Mouse (Mus musculus): ENCODE data around the gene Krt82.
"Not testable (repeated sequence)": the region's sequence is repeated elsewhere in the genome, so short reads cannot be mapped to it uniquely, and the experiment has no call there.

Gene Krt82

DNA sequence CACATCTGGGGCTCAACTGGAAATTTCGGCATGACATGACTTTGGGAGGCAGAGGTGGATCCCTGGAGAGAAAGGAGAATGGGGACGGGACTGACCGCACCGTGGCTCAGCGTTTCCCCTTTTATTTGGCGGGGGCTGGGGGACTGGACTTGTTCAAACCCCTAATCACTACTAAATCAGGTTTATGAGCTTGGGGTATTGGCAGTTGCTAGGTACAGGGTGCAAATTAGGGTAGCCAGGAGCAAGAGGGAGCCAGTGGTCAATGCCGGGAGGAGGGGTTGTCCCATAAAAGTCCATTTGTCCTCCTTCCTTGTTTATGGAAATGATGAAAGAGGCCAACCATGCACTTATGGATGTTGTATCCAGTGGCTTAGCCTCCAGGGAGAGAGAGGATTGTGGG is at the start of gene Krt82:
Krt82 (minus strand) TSS at position 101 of the 400 bp plus-strand sequence.
- DNase-seq, result no peak

DNA sequence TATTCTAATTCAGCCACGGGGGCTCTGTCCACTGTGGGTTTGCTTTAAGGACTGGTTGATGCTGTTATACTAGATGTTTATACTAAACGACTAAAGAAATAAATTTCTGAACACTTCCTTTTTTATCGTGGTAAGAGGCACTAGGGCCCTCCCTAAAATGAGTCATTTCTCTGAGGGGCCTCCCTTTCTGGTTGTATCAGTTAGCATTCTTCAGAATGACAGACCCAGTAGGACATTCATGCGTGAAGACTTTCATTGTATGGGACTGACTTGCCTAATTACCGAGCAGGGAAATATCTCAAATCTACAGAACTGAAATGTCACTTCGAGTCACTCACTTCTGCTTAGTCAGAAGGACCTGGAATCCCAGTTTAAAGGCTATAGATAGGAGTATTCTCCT is 48.7 kb upstream of the Krt82 start:
- no peak for DNase-seq

GRCm38 (mm10) chr15:101588216-101588615 is 37.7 kb upstream of the Krt82 start:
- DNase-seq, result peak in 1 of 2 experiments; percentile 16

DNA sequence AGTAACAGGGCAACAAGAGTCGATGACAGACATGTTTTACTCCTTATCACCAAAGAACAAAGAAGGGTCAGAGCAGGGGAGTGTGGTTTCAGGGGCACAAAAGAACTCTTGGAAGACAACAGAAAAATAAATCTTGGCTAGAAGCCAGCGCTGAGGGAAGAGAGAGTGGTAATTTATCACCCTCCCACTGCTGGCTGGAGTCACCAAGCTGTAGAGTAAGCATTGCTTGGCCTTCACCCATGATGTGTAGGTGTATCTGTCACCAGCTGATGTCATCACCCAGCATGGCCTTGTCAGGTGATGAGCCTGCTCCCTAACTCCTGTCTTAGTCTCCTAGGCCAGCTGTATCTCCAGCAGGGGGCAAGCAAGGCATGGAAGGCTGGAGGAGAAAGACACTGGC is 34.0 kb upstream of the Krt82 start:
- DNase-seq, result no peak

- no peak for DNase-seq
Observed at GRCm38 (mm10) chr15:101583211-101583965, 32.9 kb upstream of the Krt82 start.

- no peak for DNase-seq
Observed at GRCm38 (mm10) chr15:101581701-101582100, 31.2 kb upstream of the Krt82 start.

DNA sequence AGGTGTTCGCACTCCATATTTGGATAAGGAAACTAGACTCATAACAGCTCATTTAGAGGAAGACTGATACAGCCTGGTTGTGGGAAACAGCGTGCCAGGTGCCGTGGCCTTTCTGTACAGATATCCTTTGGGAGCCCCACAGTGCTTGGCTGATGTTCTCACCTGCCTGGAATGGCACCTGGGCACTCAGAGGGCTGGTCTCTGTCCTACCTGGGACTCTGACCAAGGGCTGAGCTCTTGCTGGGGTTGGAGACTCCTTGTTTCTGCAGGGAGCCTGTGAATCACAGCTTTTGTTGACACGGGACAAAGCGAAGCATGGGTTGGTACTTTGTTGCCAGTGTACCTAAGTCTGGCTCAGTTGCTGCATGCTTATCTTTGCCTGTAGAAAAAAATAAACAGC is 25.0 kb upstream of the Krt82 start:
- DNase-seq, result no peak

DNA sequence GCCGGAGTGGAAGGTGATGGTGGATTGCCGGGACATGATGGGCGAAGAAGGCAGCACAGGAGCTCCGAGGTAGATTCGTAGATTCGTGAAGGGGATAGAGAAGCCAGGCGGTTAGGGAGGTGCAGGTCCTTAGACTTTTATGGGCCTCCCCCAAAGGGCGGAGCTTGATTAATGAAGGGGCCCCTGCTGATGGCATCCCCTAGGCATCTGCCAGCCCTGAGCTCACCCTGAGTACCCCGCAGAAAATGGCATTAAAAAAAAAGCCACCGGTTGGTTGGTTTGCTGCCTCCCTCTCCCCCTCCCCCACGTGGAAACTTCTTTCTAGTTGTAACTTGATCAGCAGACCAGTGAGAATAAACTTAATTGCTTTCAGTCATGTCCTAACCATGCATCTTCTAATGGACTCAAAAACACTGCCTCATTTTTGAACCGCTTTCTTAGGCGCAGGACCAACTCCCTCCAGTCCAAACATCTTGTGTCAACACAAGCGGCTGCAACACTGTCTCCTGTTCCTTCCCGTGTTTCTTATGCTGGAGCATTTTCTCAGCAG is 23.4 kb upstream of the Krt82 start, which contains the start of gene Krt75:
Krt75 (minus strand) TSS at position 109 of the 550 bp plus-strand sequence.
- no peak for DNase-seq

DNA sequence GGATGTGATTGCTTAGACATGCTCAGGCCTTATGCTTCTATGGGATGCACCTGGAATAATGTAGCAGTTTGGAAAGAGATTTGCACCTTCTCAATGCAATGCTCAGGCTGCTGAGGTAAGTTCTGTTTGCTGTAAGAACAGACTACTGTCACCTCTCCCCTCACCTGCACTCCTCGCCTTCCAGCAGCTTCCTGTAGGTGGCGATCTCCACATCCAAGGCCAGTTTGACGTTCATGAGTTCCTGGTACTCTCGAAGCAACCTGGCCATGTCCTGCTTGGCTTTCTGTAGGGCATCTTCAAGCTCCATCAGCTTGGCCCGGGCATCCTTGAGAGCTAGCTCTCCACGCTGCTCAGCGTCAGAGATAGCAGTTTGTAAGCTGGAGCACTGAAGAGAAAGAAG is 17.3 kb upstream of the Krt82 start:
- DNase-seq, result peak; percentile 23

- no peak for DNase-seq
Observed at GRCm38 (mm10) chr15:101562850-101563249, 12.4 kb upstream of the Krt82 start, which contains the start of gene Krt90. Krt90 (minus strand) TSS chr15:101562950.

GRCm38 (mm10) chr15:101558034-101558646 is 7.7 kb upstream of the Krt82 start:
- DNase-seq, result peak; percentile 34 to 44

- DNase-seq, result peak; percentile 51 to 63
Observed at GRCm38 (mm10) chr15:101553169-101553568, 2.7 kb upstream of the Krt82 start.

DNA sequence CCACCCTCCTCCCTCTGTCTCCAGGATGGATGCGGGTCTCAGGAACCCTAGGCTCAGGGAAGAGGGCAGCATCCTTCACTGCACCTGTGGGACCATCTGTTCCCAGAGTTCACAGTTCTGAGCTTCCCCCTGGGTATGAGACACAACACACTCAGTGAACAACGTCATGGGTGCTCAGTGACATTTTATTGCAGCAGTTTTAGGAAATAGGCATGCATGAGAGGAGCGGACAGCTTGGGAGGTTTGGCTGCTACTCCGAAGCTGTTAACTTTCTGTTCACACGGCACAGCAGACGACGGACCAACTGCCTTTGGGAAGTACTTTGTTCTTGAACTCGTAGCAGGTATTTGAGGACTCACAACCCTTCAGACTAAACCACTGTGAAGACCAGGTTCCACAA is 1.7 kb upstream of the Krt82 start:
- no peak for DNase-seq

DNA sequence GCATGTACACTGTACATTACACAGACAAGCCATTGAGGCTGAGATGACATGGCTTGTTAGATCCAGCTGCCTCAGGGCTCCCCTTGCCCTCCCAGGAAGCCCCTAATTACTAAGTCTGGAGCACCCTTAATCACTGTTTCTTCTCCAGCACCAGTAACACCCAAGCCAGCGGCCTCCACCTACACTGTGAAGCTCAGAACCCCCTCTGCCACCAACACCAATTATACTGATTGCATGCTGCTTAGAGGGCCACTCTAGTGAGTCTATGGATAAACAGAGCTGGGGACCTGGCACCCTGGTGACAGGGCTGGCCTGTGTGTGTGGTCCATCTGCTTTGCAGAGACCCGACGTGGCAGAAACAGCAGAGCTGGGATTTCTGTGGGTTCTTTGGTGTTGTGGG is 6.0 kb downstream of the Krt82 start:
- no peak for DNase-seq

DNA sequence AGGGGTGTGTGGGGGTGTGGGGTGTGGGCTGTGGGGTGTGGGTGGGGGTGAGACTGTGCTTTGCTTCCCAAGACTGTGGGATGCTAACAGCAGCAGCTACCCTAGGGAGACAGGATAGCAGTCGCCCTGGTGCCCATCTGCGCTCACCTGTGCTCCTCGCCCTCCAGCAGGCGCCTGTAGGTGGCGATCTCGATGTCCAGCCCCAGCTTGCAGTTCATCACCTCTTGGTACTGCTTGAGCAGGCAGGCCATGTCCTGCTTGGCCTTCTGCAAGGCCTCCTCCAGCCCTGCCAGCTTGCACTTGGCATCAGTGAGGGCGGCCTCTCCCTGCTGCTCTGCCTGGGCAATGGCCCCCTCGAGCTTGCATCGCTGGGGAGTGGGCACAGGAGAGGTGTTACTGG is 7.9 kb downstream of the Krt82 start:
- peak; percentile 25 for DNase-seq

DNA sequence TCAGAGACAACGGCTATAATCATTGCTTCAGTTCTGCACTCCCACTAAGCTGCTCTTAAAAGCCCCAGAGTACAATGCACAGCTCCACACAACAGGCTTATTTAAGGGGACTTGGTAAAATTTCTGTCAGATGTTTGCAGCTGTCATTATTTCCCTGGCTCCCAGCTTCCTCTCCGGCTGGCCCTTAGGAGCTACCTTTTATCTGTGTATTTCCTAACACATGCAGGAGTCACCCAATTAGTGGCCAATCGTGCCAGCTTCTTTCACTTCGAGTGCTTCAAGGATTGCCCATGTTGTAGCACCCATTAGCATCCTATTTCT is 11.9 kb downstream of the Krt82 start:
- no peak for DNase-seq

DNA sequence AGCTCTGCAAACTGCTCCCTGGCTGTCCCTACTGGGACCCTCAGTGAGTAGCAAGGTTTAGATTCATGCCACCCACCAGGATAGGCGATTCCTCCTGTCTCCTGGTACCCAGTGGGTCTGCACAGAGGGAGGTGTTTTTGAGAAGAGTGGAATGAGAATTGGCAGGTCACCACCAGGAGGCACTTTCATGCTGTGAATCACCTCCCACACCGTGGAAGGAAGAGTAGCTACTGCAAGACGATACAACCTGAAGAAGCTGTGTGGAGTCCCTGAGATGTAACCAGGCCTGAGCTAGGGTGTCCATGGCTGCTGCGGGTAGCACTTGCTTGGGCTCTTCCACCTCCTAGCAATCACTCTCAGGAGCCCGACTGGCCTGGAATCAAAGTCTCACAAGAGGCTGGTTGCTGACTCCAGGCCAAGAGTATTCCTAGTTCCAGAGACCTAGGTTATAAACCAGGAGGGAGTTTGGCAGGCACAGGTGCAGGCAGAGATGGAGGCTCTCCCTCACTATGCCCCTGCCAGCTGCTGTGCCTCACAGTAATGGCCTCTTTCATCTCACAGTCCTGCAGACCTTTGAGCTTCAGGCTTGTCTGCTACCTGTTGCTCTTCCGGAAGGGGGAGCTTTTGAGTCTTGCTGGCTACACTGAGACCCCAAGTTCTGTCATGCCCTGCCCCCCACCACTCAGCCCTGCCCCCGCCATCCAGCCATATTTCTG is 12.4 kb downstream of the Krt82 start:
- DNase-seq, result no peak

GRCm38 (mm10) chr15:101536054-101536850 is 14.2 kb downstream of the Krt82 start:
- DNase-seq, result no peak

- no peak for DNase-seq
Observed at GRCm38 (mm10) chr15:101532720-101533119, 17.7 kb downstream of the Krt82 start, which contains the start of gene Krt84. Krt84 (minus strand) TSS chr15:101532820.

GRCm38 (mm10) chr15:101522556-101523232 is 27.8 kb downstream of the Krt82 start:
- no peak for DNase-seq

DNA sequence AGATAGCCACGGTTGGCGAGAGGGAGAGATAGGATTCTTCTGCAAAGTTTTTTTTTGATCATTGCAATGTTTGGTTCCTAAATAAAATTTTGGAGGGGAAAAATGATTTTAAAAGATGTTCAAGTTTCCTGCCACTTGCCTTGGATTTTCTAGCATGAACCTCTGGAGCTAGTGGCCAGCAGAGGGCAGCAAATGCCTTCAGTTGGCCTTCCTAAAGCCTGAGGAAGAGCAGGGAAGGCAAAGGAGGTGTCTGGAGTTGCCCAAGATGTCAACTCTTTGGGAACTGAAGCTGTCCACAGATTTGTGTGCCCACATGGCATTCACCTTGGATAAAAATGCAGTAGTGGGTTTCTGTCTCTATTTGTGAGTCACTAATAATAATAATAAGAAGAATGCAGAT is 30.7 kb downstream of the Krt82 start:
- peak; percentile 89 to 92 for DNase-seq

GRCm38 (mm10) chr15:101517161-101517560 is 33.3 kb downstream of the Krt82 start, which contains the start of gene Gm49425:
Gm49425 (minus strand) TSS chr15:101517261.
- DNase-seq, result not testable (repeated sequence)
